Mouse (Mus musculus) kidney, postnatal 0 days (tissue): ENCODE measurements around the gene Wdr92. TPM values are rescaled to one million over a fixed set of nuclear protein-coding genes. Genes with fewer than 3 reads are reported as not detected.

Experiments
- ATAC-seq: fragments of 200-750 bp; cut with Nextera tagmentation; replicated peaks from 2 replicates; pipeline ENCODE4 v1.8.0; 2017; ENCODE audit warnings: low read depth, moderate number of reproducible peaks, moderate TSS enrichment, moderate library complexity; ENCODE audit not compliant: low FRiP score
- DNase-seq: peaks from one replicate; pipeline ENCODE4 v3.0.0-alpha.2; 2016; ENCODE audit warnings: low spot score
- H3K27ac ChIP-seq: fragments of 300-500 bp; sonication (generic); 2 replicates; pipeline ENCODE4 v1.5.1; 2014; ENCODE audit warnings: mild to moderate bottlenecking
- H3K27me3 ChIP-seq: fragments of 300-500 bp; sonication (generic); 2 replicates; pipeline ENCODE4 v1.6.1; 2014; ENCODE audit warnings: low read length, mixed read lengths; ENCODE audit not compliant: insufficient read depth
- H3K36me3 ChIP-seq: fragments of 300-500 bp; sonication (generic); 2 replicates; pipeline ENCODE4 v1.6.1; 2014; ENCODE audit warnings: low read length, mixed read lengths; ENCODE audit not compliant: insufficient read depth
- H3K4me1 ChIP-seq: fragments of 300-500 bp; sonication (generic); replicated peaks from 2 replicates; pipeline ENCODE4 v1.6.1; 2014; ENCODE audit warnings: antibody characterized with exemption, low read length, mixed read lengths; ENCODE audit not compliant: insufficient read depth
- H3K4me2 ChIP-seq: fragments of 300-500 bp; sonication (generic); 2 replicates; pipeline ENCODE4 v1.6.1; 2014; ENCODE audit warnings: mild to moderate bottlenecking, low read length, moderate library complexity, mixed read lengths
- H3K4me3 ChIP-seq: fragments of 300-500 bp; sonication (generic); replicated peaks from 2 replicates; pipeline ENCODE4 v1.5.1; 2014; ENCODE audit warnings: low read depth, low read length
- H3K9ac ChIP-seq: fragments of 300-500 bp; sonication (generic); 2 replicates; pipeline ENCODE4 v1.6.1; 2014; ENCODE audit warnings: low read depth, low read length
- H3K9me3 ChIP-seq: fragments of 300-500 bp; sonication (generic); replicated peaks from 2 replicates; pipeline ENCODE4 v1.6.1; 2016; ENCODE audit warnings: low read length, inconsistent platforms, mixed read lengths
- CTCF ChIP-seq: IDR thresholded peaks from 2 replicates; pipeline ENCODE4 v1.5.1; 2016; ENCODE audit warnings: antibody characterized with exemption, low read depth, mild to moderate bottlenecking, moderate library complexity
- WGBS: fragments of 180-500 bp; shearing (Covaris S2); extraction: QIAGEN DNeasy Blood & Tissue Kit; methylation state at CpG from one replicate; pipeline ENCODE4 v1.1.7; 2014; 5-methylcytosine and 5-hydroxymethylcytosine counted together
- polyA plus RNA-seq: library from polyadenylated mRNA; unstranded; fragments of >200 nt; fragmentation: Nextera tagmentation; extraction: Ambion mirVana; gene quantifications from 2 replicates; pipeline ENCODE4 v1.2.1, GENCODE M21; 2015

Gene Wdr92
- polyA plus RNA-seq, 1 experiment from 2014 or later, result 23.2 TPM

GRCm38 (mm10) chr11:17257861-17258260 is 76.0 kb downstream of the Wdr92 start:
- DNase-seq (peak; percentile 61), ATAC-seq (0 out of 2 replicates have a peak, but pooled peaks have one; percentile 7)
- peak overlapping the region; percentile 91 for H3K4me3 ChIP-seq
- no peaks in the 10 kb centered on the region for H3K36me3 ChIP-seq
- H3K27ac ChIP-seq, result peak overlapping the region; percentile 92
- peak overlapping the region; percentile 76 for H3K4me2 ChIP-seq
- no peaks in the 10 kb centered on the region for H3K9me3 ChIP-seq
- no peaks in the 10 kb centered on the region for H3K27me3 ChIP-seq
- no peaks in the 10 kb centered on the region for H3K4me1 ChIP-seq
- no peak for TF ChIP-seq CTCF
- H3K9ac ChIP-seq, result peak overlapping the region; percentile 85
- WGBS, result under 1% methylated on average over 17 of the region's 17 CpGs

- no peak for TF ChIP-seq CTCF
- 93% methylated on average over 4 of the region's 4 CpGs for WGBS
- Histone ChIP-seq H3K27me3 (no peaks in the 10 kb centered on the region), H3K4me2 (no peak overlapping the region), H3K4me3 (no peak overlapping the region), H3K36me3 (peaks cover 10% of the 10 kb centered on the region; the same call in 1 of the 2 replicates), H3K27ac (no peak overlapping the region), H3K4me1 (no peaks in the 10 kb centered on the region), H3K9ac (no peak overlapping the region), H3K9me3 (no peaks in the 10 kb centered on the region)
- DNase-seq (no peak), ATAC-seq (no peak)
Observed at GRCm38 (mm10) chr11:17267176-17267575, 85.3 kb downstream of the Wdr92 start.

- H3K4me2 ChIP-seq, result no peak overlapping the region
- ATAC-seq (no peak), DNase-seq (no peak)
- 85% methylated on average over 1 of the region's 1 CpGs for WGBS
- no peak overlapping the region for H3K27ac ChIP-seq
- H3K27me3 ChIP-seq, result no peaks in the 10 kb centered on the region
- no peak overlapping the region for H3K9ac ChIP-seq
- H3K4me1 ChIP-seq, result no peaks in the 10 kb centered on the region
- H3K36me3 ChIP-seq, result peaks cover 10% of the 10 kb centered on the region; the same call in 1 of the 2 replicates
- no peak for TF ChIP-seq CTCF
- H3K4me3 ChIP-seq, result no peak overlapping the region
- no peaks in the 10 kb centered on the region for H3K9me3 ChIP-seq
Observed at GRCm38 (mm10) chr11:17268801-17269200, 86.9 kb downstream of the Wdr92 start.

GRCm38 (mm10) chr11:17279959-17280358 is 98.1 kb downstream of the Wdr92 start:
- 12% methylated on average over 9 of the region's 9 CpGs for WGBS
- Histone ChIP-seq H3K9me3 (no peaks in the 10 kb centered on the region), H3K4me2 (no peak overlapping the region), H3K4me3 (no peak overlapping the region), H3K27me3 (no peaks in the 10 kb centered on the region), H3K36me3 (no peaks in the 10 kb centered on the region), H3K27ac (no peak overlapping the region), H3K4me1 (no peaks in the 10 kb centered on the region), H3K9ac (no peak overlapping the region)
- DNase-seq (peak; percentile 86), ATAC-seq (no peak; the same call in 1 of the 2 replicates)
- TF ChIP-seq CTCF, result peak; percentile 96

Other genes with a start within 250 kb of the Wdr92 start
- 0.42 and 0.71 TPM in 2 replicates for gene Fbxo48, start 230.7 kb upstream of the Wdr92 start, polyA plus RNA-seq
- gene Cnrip1, start 130.5 kb upstream of the Wdr92 start, polyA plus RNA-seq, result 26.7 and 27.1 TPM in 2 replicates
- gene Plek, start 129.7 kb upstream of the Wdr92 start, polyA plus RNA-seq, result 1.2 and 1.4 TPM in 2 replicates
- gene Ppp3r1, start 22.8 kb upstream of the Wdr92 start, polyA plus RNA-seq, result 103 and 105 TPM in 2 replicates
- gene Pno1, start 29.5 kb downstream of the Wdr92 start, polyA plus RNA-seq, result 76.9 and 77.3 TPM in 2 replicates
- 115 and 118 TPM in 2 replicates for gene C1d, start 75.5 kb downstream of the Wdr92 start, polyA plus RNA-seq